Mouse (Mus musculus) forebrain, embryonic 15.5 days (tissue): Measurements from ENCODE around the gene Cdk14. TPM values are rescaled to one million over a fixed set of nuclear protein-coding genes. Genes with fewer than 3 reads are reported as not detected.
"Not testable (repeated sequence)": the region's sequence is repeated elsewhere in the genome, so short reads cannot be mapped to it uniquely, and the experiment has no call there.

Experiments used
- ATAC-seq: fragments of 200-750 bp; cut with Nextera tagmentation; replicated peaks from 2 replicates; pipeline ENCODE4 v1.8.0; 2017; ENCODE audit warnings: mild to moderate bottlenecking, moderate TSS enrichment, moderate library complexity
- H3K27ac ChIP-seq: fragments of 300-500 bp; sonication (generic); replicated peaks from 2 replicates; pipeline ENCODE4 v1.5.1; 2015; ENCODE audit warnings: mild to moderate bottlenecking, inconsistent platforms
- H3K27me3 ChIP-seq: fragments of 300-500 bp; sonication (generic); 2 replicates; pipeline ENCODE4 v1.6.1; 2015; ENCODE audit warnings: inconsistent platforms
- H3K36me3 ChIP-seq: fragments of 300-500 bp; sonication (generic); 2 replicates; pipeline ENCODE4 v1.6.1; 2015; ENCODE audit warnings: mild to moderate bottlenecking, inconsistent platforms
- H3K4me1 ChIP-seq: fragments of 300-500 bp; sonication (generic); 2 replicates; pipeline ENCODE4 v1.6.1; 2015; ENCODE audit warnings: inconsistent platforms
- H3K4me2 ChIP-seq: fragments of 300-500 bp; sonication (generic); replicated peaks from 2 replicates; pipeline ENCODE4 v1.6.1; 2015; ENCODE audit warnings: mild to moderate bottlenecking, inconsistent platforms
- H3K4me3 ChIP-seq: fragments of 300-500 bp; sonication (generic); 2 replicates; pipeline ENCODE4 v1.5.1; 2015; ENCODE audit warnings: mild to moderate bottlenecking, inconsistent platforms
- H3K9ac ChIP-seq: fragments of 300-500 bp; sonication (generic); replicated peaks from 2 replicates; pipeline ENCODE4 v1.6.1; 2015; ENCODE audit warnings: mild to moderate bottlenecking, inconsistent platforms
- H3K9me3 ChIP-seq: fragments of 300-500 bp; sonication (generic); 2 replicates; pipeline ENCODE4 v1.6.1; 2016; ENCODE audit warnings: inconsistent platforms
- WGBS: fragments of 180-500 bp; shearing (Covaris S2); methylation state at CpG from one replicate; pipeline ENCODE4 v1.1.7; 2015; ENCODE audit warnings: mixed read lengths; 5-methylcytosine and 5-hydroxymethylcytosine counted together
- polyA plus RNA-seq: library from polyadenylated mRNA; unstranded; fragments of >200 nt; fragmentation: Nextera tagmentation; extraction: Ambion mirVana; gene quantifications from 2 replicates; pipeline ENCODE4 v1.2.1, GENCODE M21; 2015

Gene Cdk14
- polyA plus RNA-seq, 1 experiment from 2014 or later: 34.4 TPM

- H3K4me1 ChIP-seq: no peaks in the 10 kb centered on the region
- no peaks in the 10 kb centered on the region for H3K27me3 ChIP-seq
- H3K4me2 ChIP-seq: no peak overlapping the region
- H3K9me3 ChIP-seq: no peaks in the 10 kb centered on the region
- no peak overlapping the region for H3K4me3 ChIP-seq
- no peak overlapping the region for H3K9ac ChIP-seq
- ATAC-seq: no peak
- H3K27ac ChIP-seq: no peak overlapping the region
- H3K36me3 ChIP-seq: no peaks in the 10 kb centered on the region
- 93% methylated on average over 7 of the region's 7 CpGs for WGBS
These were observed 174.9 kb downstream of the Cdk14 start for GRCm38 (mm10) chr5:5245182-5245581.

GRCm38 (mm10) chr5:5243648-5244047 is 176.5 kb downstream of the Cdk14 start:
- ATAC-seq: no peak
- H3K4me2 ChIP-seq: no peak overlapping the region
- H3K4me1 ChIP-seq: no peaks in the 10 kb centered on the region
- no peaks in the 10 kb centered on the region for H3K9me3 ChIP-seq
- H3K9ac ChIP-seq: no peak overlapping the region
- no peak overlapping the region for H3K27ac ChIP-seq
- H3K36me3 ChIP-seq: no peaks in the 10 kb centered on the region
- no peak overlapping the region for H3K4me3 ChIP-seq
- H3K27me3 ChIP-seq: no peaks in the 10 kb centered on the region

GRCm38 (mm10) chr5:5242704-5243103 is 177.4 kb downstream of the Cdk14 start:
- Histone ChIP-seq H3K9me3 (no peaks in the 10 kb centered on the region), H3K36me3 (no peaks in the 10 kb centered on the region), H3K27me3 (no peaks in the 10 kb centered on the region), H3K4me2 (no peak overlapping the region), H3K4me1 (no peaks in the 10 kb centered on the region), H3K27ac (no peak overlapping the region), H3K9ac (no peak overlapping the region), H3K4me3 (no peak overlapping the region)
- 91% methylated on average over 5 of the region's 5 CpGs for WGBS
- ATAC-seq: no peak

GRCm38 (mm10) chr5:5241088-5241487 is 179.0 kb downstream of the Cdk14 start:
- Histone ChIP-seq H3K36me3 (peaks cover 4% of the 10 kb centered on the region; the same call in 1 of the 2 replicates), H3K27me3 (no peaks in the 10 kb centered on the region), H3K4me3 (no peak overlapping the region), H3K4me1 (no peaks in the 10 kb centered on the region), H3K9ac (no peak overlapping the region), H3K9me3 (peaks cover 5% of the 10 kb centered on the region), H3K4me2 (no peak overlapping the region), H3K27ac (no peak overlapping the region)
- no peak for ATAC-seq
- 90% methylated on average over 6 of the region's 6 CpGs for WGBS

- no peak overlapping the region for H3K9ac ChIP-seq
- 91% methylated on average over 3 of the region's 3 CpGs for WGBS
- H3K27me3 ChIP-seq: no peaks in the 10 kb centered on the region
- peaks cover 4% of the 10 kb centered on the region; the same call in 1 of the 2 replicates for H3K36me3 ChIP-seq
- H3K4me2 ChIP-seq: no peak overlapping the region
- no peak overlapping the region for H3K4me3 ChIP-seq
- ATAC-seq: no peak
- H3K27ac ChIP-seq: no peak overlapping the region
- no peaks in the 10 kb centered on the region for H3K4me1 ChIP-seq
- peaks cover 5% of the 10 kb centered on the region for H3K9me3 ChIP-seq
These were observed 180.0 kb downstream of the Cdk14 start for GRCm38 (mm10) chr5:5240121-5240520.

- H3K9me3 ChIP-seq, H3K36me3 ChIP-seq, H3K4me2 ChIP-seq, ATAC-seq, H3K27me3 ChIP-seq, H3K4me3 ChIP-seq, H3K27ac ChIP-seq, H3K9ac ChIP-seq, H3K4me1 ChIP-seq: not testable (repeated sequence)
- WGBS: 96% methylated on average over 10 of the region's 10 CpGs
These were observed 185.2 kb downstream of the Cdk14 start for GRCm38 (mm10) chr5:5234935-5235334.

GRCm38 (mm10) chr5:5226966-5227365 is 193.1 kb downstream of the Cdk14 start:
- Histone ChIP-seq H3K4me2 (no peak overlapping the region), H3K27me3 (no peaks in the 10 kb centered on the region), H3K36me3 (no peaks in the 10 kb centered on the region), H3K4me1 (no peaks in the 10 kb centered on the region), H3K27ac (no peak overlapping the region), H3K9me3 (no peaks in the 10 kb centered on the region), H3K4me3 (no peak overlapping the region), H3K9ac (no peak overlapping the region)
- WGBS: 89% methylated on average over 4 of the region's 4 CpGs
- ATAC-seq: no peak

GRCm38 (mm10) chr5:5211780-5212135 is 208.4 kb downstream of the Cdk14 start:
- Histone ChIP-seq H3K27ac (no peak overlapping the region), H3K4me2 (no peak overlapping the region), H3K27me3 (no peaks in the 10 kb centered on the region), H3K36me3 (no peaks in the 10 kb centered on the region), H3K4me1 (peaks cover 10% of the 10 kb centered on the region), H3K9me3 (no peaks in the 10 kb centered on the region), H3K9ac (no peak overlapping the region), H3K4me3 (no peak overlapping the region)
- ATAC-seq: no peak
- WGBS: 63% methylated on average over 1 of the region's 1 CpGs

- 0 out of 2 replicates have a peak, but pooled peaks have one; percentile 43 for ATAC-seq
- H3K4me3 ChIP-seq: no peak overlapping the region
- no peaks in the 10 kb centered on the region for H3K27me3 ChIP-seq
- no peaks in the 10 kb centered on the region for H3K9me3 ChIP-seq
- H3K27ac ChIP-seq: no peak overlapping the region
- no peaks in the 10 kb centered on the region for H3K36me3 ChIP-seq
- H3K4me2 ChIP-seq: no peak overlapping the region
- H3K9ac ChIP-seq: no peak overlapping the region
- WGBS: 55% methylated on average over 7 of the region's 7 CpGs
- H3K4me1 ChIP-seq: peaks cover 10% of the 10 kb centered on the region
These were observed 208.9 kb downstream of the Cdk14 start for GRCm38 (mm10) chr5:5211034-5211779.

GRCm38 (mm10) chr5:5208016-5208415 is 212.1 kb downstream of the Cdk14 start:
- Histone ChIP-seq H3K27ac (no peak overlapping the region), H3K9ac (no peak overlapping the region), H3K4me2 (no peak overlapping the region), H3K4me1 (peaks cover 15% of the 10 kb centered on the region), H3K9me3 (no peaks in the 10 kb centered on the region), H3K27me3 (no peaks in the 10 kb centered on the region), H3K4me3 (no peak overlapping the region), H3K36me3 (no peaks in the 10 kb centered on the region)
- 76% methylated on average over 4 of the region's 4 CpGs for WGBS
- no peak for ATAC-seq

- H3K9ac ChIP-seq: no peak overlapping the region
- H3K27me3 ChIP-seq: no peaks in the 10 kb centered on the region
- H3K4me3 ChIP-seq: no peak overlapping the region
- peaks cover 6% of the 10 kb centered on the region for H3K4me1 ChIP-seq
- no peaks in the 10 kb centered on the region for H3K36me3 ChIP-seq
- no peak overlapping the region for H3K4me2 ChIP-seq
- H3K9me3 ChIP-seq: no peaks in the 10 kb centered on the region
- H3K27ac ChIP-seq: no peak overlapping the region
- WGBS: 82% methylated on average over 9 of the region's 9 CpGs
- ATAC-seq: no peak
These were observed 214.1 kb downstream of the Cdk14 start for GRCm38 (mm10) chr5:5206012-5206411.

GRCm38 (mm10) chr5:5194562-5195221 is 225.4 kb downstream of the Cdk14 start:
- Histone ChIP-seq H3K4me3 (no peak overlapping the region), H3K27me3 (no peaks in the 10 kb centered on the region), H3K9me3 (no peaks in the 10 kb centered on the region), H3K4me2 (no peak overlapping the region), H3K9ac (no peak overlapping the region), H3K4me1 (no peaks in the 10 kb centered on the region), H3K27ac (no peak overlapping the region), H3K36me3 (no peaks in the 10 kb centered on the region)
- no peak for ATAC-seq
- WGBS: 92% methylated on average over 5 of the region's 5 CpGs
